Mouse (Mus musculus): ENCODE data around the gene Astn2. TPM values are rescaled to one million over a fixed set of nuclear protein-coding genes. Genes with fewer than 3 reads are reported as not detected.

Gene Astn2
- polyA plus RNA-seq, 1 experiment, result not detected

DNA sequence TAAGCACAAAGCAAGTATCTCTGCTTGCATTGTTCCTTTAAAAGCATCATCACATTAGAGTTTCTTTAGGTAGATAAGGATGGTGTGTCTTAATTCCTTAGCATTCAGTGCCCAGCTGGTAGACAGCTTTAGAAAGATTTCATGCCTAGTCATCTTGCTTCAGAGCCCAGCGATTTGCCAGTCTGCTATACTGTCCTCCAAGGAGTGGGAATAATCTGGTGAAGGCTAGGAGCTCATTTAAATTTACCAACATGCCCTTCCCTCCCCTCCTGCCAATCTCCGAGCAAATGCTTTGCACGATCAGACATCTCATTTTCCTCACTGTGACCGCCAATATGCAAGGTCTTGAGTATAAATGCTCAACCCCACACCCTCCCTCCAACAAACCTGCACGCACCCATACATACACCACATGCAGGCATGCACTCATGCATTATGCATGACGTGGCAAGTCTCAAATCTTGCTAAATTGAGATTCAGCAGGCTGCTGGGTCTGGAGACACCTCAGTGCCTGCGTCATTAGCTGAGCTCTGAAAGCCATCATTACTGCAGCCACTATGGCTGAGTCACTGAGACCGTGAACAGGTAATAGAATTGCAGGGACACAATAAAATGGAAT is 704.6 kb downstream of the Astn2 start:
- H3K27me3 ChIP-seq (ENCODE audit: control insufficient read depth, insufficient read depth, insufficient read length), result no peaks in the 10 kb centered on the region
- H3K79me2 ChIP-seq (ENCODE audit: control insufficient read depth, insufficient read depth), result no peaks in the 10 kb centered on the region
- no peak for TF ChIP-seq CEBPB (IDR thresholded peaks at IDR 0.05; ENCODE audit: low read depth)
- TF ChIP-seq MAX (IDR thresholded peaks at IDR 0.05), result no peak
- TF ChIP-seq FOSL1 (IDR thresholded peaks at IDR 0.05; ENCODE audit: insufficient read depth, low read length, poor library complexity, severe bottlenecking), result no peak
- no peak for TF ChIP-seq CTCF (IDR thresholded peaks at IDR 0.05; ENCODE audit: control insufficient read depth, insufficient read depth, insufficient read length)
- no peak for TF ChIP-seq USF1 (IDR thresholded peaks at IDR 0.05; ENCODE audit: low read depth)
- no peak for TF ChIP-seq MYOD1 (IDR thresholded peaks at IDR 0.05; ENCODE audit: control insufficient read depth, insufficient read length, low read depth)
- no peak for TF ChIP-seq MYOG (IDR thresholded peaks at IDR 0.05; ENCODE audit: control insufficient read depth, extremely low read depth, insufficient read length)
- H3K36me3 ChIP-seq (ENCODE audit: control insufficient read depth, insufficient read depth), result no peaks in the 10 kb centered on the region
- H3K4me3 ChIP-seq (ENCODE audit: insufficient read depth, poor library complexity, severe bottlenecking), result no peak overlapping the region
- no peak overlapping the region for H3ac ChIP-seq (ENCODE audit: control insufficient read depth, insufficient read length, low read depth)
- H3K79me3 ChIP-seq (ENCODE audit: low read depth), result no peaks in the 10 kb centered on the region

DNA sequence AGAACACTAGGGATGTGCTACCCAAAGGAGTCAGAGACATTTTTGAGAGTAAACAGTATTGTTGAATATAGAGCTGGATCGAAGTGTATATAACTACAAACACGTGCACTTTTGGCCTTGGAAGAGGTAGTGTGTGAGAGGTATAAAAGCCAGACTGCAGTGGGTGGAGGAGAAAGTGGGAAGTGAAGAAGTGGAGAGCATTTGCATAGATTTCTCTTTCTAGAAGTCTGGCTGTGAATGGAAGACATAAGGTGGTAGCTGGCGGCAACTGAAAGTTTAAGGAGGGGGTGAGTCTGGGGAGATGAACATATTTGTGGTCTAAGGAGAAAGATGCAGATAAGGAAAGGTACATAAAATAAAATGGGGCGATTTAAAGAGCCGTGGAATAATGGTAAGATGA is 709.2 kb downstream of the Astn2 start:
- Histone ChIP-seq H3K79me2 (ENCODE audit: control insufficient read depth, insufficient read depth) (no peaks in the 10 kb centered on the region), H3K27me3 (ENCODE audit: control insufficient read depth, insufficient read depth, insufficient read length) (no peaks in the 10 kb centered on the region), H3K4me3 (ENCODE audit: insufficient read depth, poor library complexity, severe bottlenecking) (no peak overlapping the region), H3ac (ENCODE audit: control insufficient read depth, insufficient read length, low read depth) (no peak overlapping the region), H3K79me3 (ENCODE audit: low read depth) (no peaks in the 10 kb centered on the region), H3K36me3 (ENCODE audit: control insufficient read depth, insufficient read depth) (no peaks in the 10 kb centered on the region)
- TF ChIP-seq MYOD1 (IDR thresholded peaks at IDR 0.05; ENCODE audit: control insufficient read depth, insufficient read length, low read depth) (no peak), CEBPB (IDR thresholded peaks at IDR 0.05; ENCODE audit: low read depth) (no peak), USF1 (IDR thresholded peaks at IDR 0.05; ENCODE audit: low read depth) (no peak), FOSL1 (IDR thresholded peaks at IDR 0.05; ENCODE audit: insufficient read depth, low read length, poor library complexity, severe bottlenecking) (no peak), MAX (IDR thresholded peaks at IDR 0.05) (no peak), MYOG (IDR thresholded peaks at IDR 0.05; ENCODE audit: control insufficient read depth, extremely low read depth, insufficient read length) (no peak), CTCF (IDR thresholded peaks at IDR 0.05; ENCODE audit: control insufficient read depth, insufficient read depth, insufficient read length) (no peak)

DNA sequence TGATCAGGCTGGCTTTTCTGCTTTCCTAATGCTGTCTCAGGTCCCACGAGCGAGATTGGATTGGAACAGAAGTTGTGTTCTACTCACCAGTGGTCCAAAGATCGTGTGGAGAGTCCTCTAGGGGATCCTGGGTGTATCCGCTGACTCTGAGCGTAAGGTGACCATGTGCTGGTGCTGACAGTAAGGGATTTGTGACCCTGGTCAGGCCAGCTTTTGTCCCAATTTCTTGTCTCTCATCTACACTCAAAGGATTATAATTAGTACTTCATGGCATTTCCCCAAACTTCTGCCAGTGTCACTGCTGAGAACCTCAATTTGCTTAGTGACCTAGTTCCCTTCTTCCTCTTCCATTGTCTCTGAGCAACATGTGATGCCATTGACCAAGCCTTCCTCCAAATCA is 710.4 kb downstream of the Astn2 start:
- Histone ChIP-seq H3ac (ENCODE audit: control insufficient read depth, insufficient read length, low read depth) (no peak overlapping the region), H3K27me3 (ENCODE audit: control insufficient read depth, insufficient read depth, insufficient read length) (no peaks in the 10 kb centered on the region), H3K79me2 (ENCODE audit: control insufficient read depth, insufficient read depth) (no peaks in the 10 kb centered on the region), H3K4me3 (ENCODE audit: insufficient read depth, poor library complexity, severe bottlenecking) (no peak overlapping the region), H3K36me3 (ENCODE audit: control insufficient read depth, insufficient read depth) (no peaks in the 10 kb centered on the region), H3K79me3 (ENCODE audit: low read depth) (no peaks in the 10 kb centered on the region)
- TF ChIP-seq MYOG (IDR thresholded peaks at IDR 0.05; ENCODE audit: control insufficient read depth, extremely low read depth, insufficient read length) (no peak), CTCF (IDR thresholded peaks at IDR 0.05; ENCODE audit: control insufficient read depth, insufficient read depth, insufficient read length) (no peak), MAX (IDR thresholded peaks at IDR 0.05) (no peak), FOSL1 (IDR thresholded peaks at IDR 0.05; ENCODE audit: insufficient read depth, low read length, poor library complexity, severe bottlenecking) (no peak), CEBPB (IDR thresholded peaks at IDR 0.05; ENCODE audit: low read depth) (no peak), USF1 (IDR thresholded peaks at IDR 0.05; ENCODE audit: low read depth) (no peak), MYOD1 (IDR thresholded peaks at IDR 0.05; ENCODE audit: control insufficient read depth, insufficient read length, low read depth) (no peak)

GRCm38 (mm10) chr4:65687006-65687723 is 717.2 kb downstream of the Astn2 start:
- H3K27me3 ChIP-seq (ENCODE audit: control insufficient read depth, insufficient read depth, insufficient read length), result no peaks in the 10 kb centered on the region
- H3K79me2 ChIP-seq (ENCODE audit: control insufficient read depth, insufficient read depth), result no peaks in the 10 kb centered on the region
- H3K36me3 ChIP-seq (ENCODE audit: control insufficient read depth, insufficient read depth), result no peaks in the 10 kb centered on the region
- H3ac ChIP-seq (ENCODE audit: control insufficient read depth, insufficient read length, low read depth), result no peak overlapping the region
- no peaks in the 10 kb centered on the region for H3K79me3 ChIP-seq (ENCODE audit: low read depth)
- TF ChIP-seq CEBPB (IDR thresholded peaks at IDR 0.05; ENCODE audit: low read depth), result no peak
- no peak for TF ChIP-seq CTCF (IDR thresholded peaks at IDR 0.05; ENCODE audit: control insufficient read depth, insufficient read depth, insufficient read length)
- no peak for TF ChIP-seq MYOG (IDR thresholded peaks at IDR 0.05; ENCODE audit: control insufficient read depth, extremely low read depth, insufficient read length)
- no peak for TF ChIP-seq MAX (IDR thresholded peaks at IDR 0.05)
- no peak for TF ChIP-seq USF1 (IDR thresholded peaks at IDR 0.05; ENCODE audit: low read depth)
- TF ChIP-seq MYOD1 (IDR thresholded peaks at IDR 0.05; ENCODE audit: control insufficient read depth, insufficient read length, low read depth), result no peak
- TF ChIP-seq FOSL1 (IDR thresholded peaks at IDR 0.05; ENCODE audit: insufficient read depth, low read length, poor library complexity, severe bottlenecking), result no peak
- H3K4me3 ChIP-seq (ENCODE audit: insufficient read depth, poor library complexity, severe bottlenecking), result no peak overlapping the region

GRCm38 (mm10) chr4:65686258-65687005 is 718.0 kb downstream of the Astn2 start:
- Histone ChIP-seq H3K27me3 (ENCODE audit: control insufficient read depth, insufficient read depth, insufficient read length) (no peaks in the 10 kb centered on the region), H3K36me3 (ENCODE audit: control insufficient read depth, insufficient read depth) (no peaks in the 10 kb centered on the region), H3K79me3 (ENCODE audit: low read depth) (no peaks in the 10 kb centered on the region), H3ac (ENCODE audit: control insufficient read depth, insufficient read length, low read depth) (no peak overlapping the region), H3K79me2 (ENCODE audit: control insufficient read depth, insufficient read depth) (no peaks in the 10 kb centered on the region), H3K4me3 (ENCODE audit: insufficient read depth, poor library complexity, severe bottlenecking) (no peak overlapping the region)
- TF ChIP-seq MAX (IDR thresholded peaks at IDR 0.05), result no peak
- TF ChIP-seq CEBPB (IDR thresholded peaks at IDR 0.05; ENCODE audit: low read depth), result no peak
- TF ChIP-seq CTCF (IDR thresholded peaks at IDR 0.05; ENCODE audit: control insufficient read depth, insufficient read depth, insufficient read length), result no peak
- no peak for TF ChIP-seq FOSL1 (IDR thresholded peaks at IDR 0.05; ENCODE audit: insufficient read depth, low read length, poor library complexity, severe bottlenecking)
- TF ChIP-seq USF1 (IDR thresholded peaks at IDR 0.05; ENCODE audit: low read depth), result no peak
- no peak for TF ChIP-seq MYOG (IDR thresholded peaks at IDR 0.05; ENCODE audit: control insufficient read depth, extremely low read depth, insufficient read length)
- TF ChIP-seq MYOD1 (IDR thresholded peaks at IDR 0.05; ENCODE audit: control insufficient read depth, insufficient read length, low read depth), result no peak
